Mouse (Mus musculus): ENCODE results near the gene Anapc4. TPM values are rescaled to one million over a fixed set of nuclear protein-coding genes. Genes with fewer than 3 reads are reported as not detected.

Gene Anapc4
- polyA plus RNA-seq, 1 experiment from 2014 or later = 57.6 TPM

DNA sequence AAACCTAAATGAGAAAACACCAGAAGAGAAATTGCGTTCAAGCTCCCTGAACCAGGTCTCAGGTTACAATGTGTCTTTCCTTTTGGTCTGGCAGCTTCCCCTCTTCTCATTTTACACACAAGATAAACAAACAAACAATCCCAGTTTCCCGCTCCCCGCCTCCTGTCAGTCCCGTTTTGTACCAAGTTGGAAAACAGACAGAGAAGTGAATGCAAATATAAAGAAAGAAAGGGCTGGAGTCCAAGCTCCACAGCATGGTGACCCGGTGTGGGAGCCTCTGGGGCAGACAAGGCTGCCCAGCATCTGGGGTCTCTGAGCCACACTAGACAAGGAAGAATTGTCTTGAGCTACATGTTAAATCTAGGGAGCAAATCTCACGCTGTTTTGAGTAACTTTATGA, 70.9 kb downstream of the Anapc4 start:
- no peak overlapping the region for H3K4me3 ChIP-seq
- no peaks in the 10 kb centered on the region for H3K4me1 ChIP-seq (replicated peaks)
- no peaks in the 10 kb centered on the region for H3K36me3 ChIP-seq
- H3K27me3 ChIP-seq = no peaks in the 10 kb centered on the region
- no peaks in the 10 kb centered on the region for H3K9me3 ChIP-seq (replicated peaks)
- no peak overlapping the region for H3K27ac ChIP-seq
- whole genome bisulfite sequencing = 37% methylated on average over 6 of the region's 6 CpGs
- no peak for ATAC-seq (replicated peaks; ENCODE audit: insufficient number of reproducible peaks, insufficient read depth, low FRiP score, low read depth)
- no peak overlapping the region for H3K4me2 ChIP-seq
- H3K9ac ChIP-seq = no peak overlapping the region

- Histone ChIP-seq H3K27me3 (no peaks in the 10 kb centered on the region), H3K4me3 (no peak overlapping the region), H3K9me3 (replicated peaks) (no peaks in the 10 kb centered on the region), H3K36me3 (no peaks in the 10 kb centered on the region), H3K4me2 (no peak overlapping the region), H3K9ac (no peak overlapping the region), H3K27ac (no peak overlapping the region), H3K4me1 (replicated peaks) (no peaks in the 10 kb centered on the region)
- ATAC-seq (replicated peaks; ENCODE audit: insufficient number of reproducible peaks, insufficient read depth, low FRiP score, low read depth) = no peak
- WGBS = 75% methylated on average over 3 of the region's 3 CpGs
These were observed 74.4 kb downstream of the Anapc4 start for GRCm38 (mm10) chr5:52908246-52908645.

DNA sequence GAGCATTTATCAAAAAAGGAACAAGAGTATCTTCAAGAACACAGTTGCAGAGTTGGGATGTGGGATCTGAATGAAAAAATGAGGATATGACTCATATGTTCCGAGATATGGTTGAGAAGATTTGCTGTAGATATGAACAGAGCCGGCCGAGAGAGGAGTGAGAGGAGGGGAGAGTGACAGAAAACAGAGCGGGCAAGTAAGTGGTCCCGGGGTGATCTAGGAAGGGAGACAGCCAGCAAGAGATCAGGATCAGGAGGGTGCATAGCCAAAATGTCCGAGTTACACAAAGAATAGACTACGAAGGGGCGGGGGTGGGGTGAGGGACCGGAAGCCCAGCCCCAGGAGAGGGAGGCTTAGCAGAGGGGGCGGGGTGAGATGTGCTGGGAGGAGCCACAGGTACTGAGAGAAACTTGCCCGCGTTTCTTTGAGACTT, 76.4 kb downstream of the Anapc4 start:
- Histone ChIP-seq H3K27ac (no peak overlapping the region), H3K4me3 (peak overlapping the region; percentile 37), H3K9ac (0 out of 2 replicates have a peak overlapping the region, but pooled peaks have one; percentile 1), H3K4me1 (replicated peaks) (no peaks in the 10 kb centered on the region), H3K4me2 (peak overlapping the region; percentile 61), H3K27me3 (no peaks in the 10 kb centered on the region), H3K36me3 (no peaks in the 10 kb centered on the region), H3K9me3 (replicated peaks) (no peaks in the 10 kb centered on the region)
- WGBS = 12% methylated on average over 12 of the region's 12 CpGs
- 0 out of 2 replicates have a peak, but pooled peaks have one; percentile 50 for ATAC-seq (replicated peaks; ENCODE audit: insufficient number of reproducible peaks, insufficient read depth, low FRiP score, low read depth)

DNA sequence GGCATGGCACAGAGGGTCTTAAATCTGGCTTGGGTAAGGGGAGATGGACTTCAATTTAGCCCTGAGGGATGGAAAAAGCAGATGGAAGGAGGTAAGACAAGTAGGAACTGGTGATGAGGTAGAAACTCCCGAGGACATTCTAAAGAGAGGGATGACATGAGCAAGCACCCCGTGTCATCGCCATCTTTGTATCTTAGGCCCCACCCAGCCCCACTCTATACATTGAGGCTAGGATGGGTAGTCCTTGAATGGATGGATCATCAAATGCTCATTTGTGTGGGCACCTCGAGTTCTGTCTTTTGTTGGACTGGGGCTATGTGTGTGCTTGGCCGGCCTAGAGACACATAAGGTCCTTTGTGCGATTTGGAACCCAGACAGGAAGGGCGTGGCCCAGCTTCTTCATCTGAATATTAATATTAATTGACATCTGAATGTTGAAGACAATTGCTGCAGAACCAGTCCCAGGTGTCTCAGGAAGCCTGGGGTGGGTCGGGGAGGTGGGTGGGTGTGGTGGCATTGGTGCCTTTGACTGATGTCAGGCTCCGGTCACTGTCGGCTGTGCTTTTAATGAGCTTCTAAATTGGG, 77.6 kb downstream of the Anapc4 start:
- Histone ChIP-seq H3K4me1 (replicated peaks) (no peaks in the 10 kb centered on the region), H3K4me3 (no peak overlapping the region), H3K27me3 (no peaks in the 10 kb centered on the region), H3K36me3 (no peaks in the 10 kb centered on the region), H3K9me3 (replicated peaks) (no peaks in the 10 kb centered on the region), H3K9ac (no peak overlapping the region), H3K27ac (no peak overlapping the region), H3K4me2 (no peak overlapping the region)
- 90% methylated on average over 10 of the region's 10 CpGs for WGBS
- ATAC-seq (replicated peaks; ENCODE audit: insufficient number of reproducible peaks, insufficient read depth, low FRiP score, low read depth) = no peak

- ATAC-seq (replicated peaks; ENCODE audit: insufficient number of reproducible peaks, insufficient read depth, low FRiP score, low read depth) = no peak
- no peak overlapping the region for H3K4me3 ChIP-seq
- WGBS = 70% methylated on average over 7 of the region's 7 CpGs
These were observed 79.9 kb downstream of the Anapc4 start for GRCm38 (mm10) chr5:52913711-52914110.

GRCm38 (mm10) chr5:52916186-52916585, 82.4 kb downstream of the Anapc4 start:
- WGBS = 70% methylated on average over 6 of the region's 6 CpGs

More at GRCm38 (mm10) chr5:52913711-52914110, 79.9 kb downstream of the Anapc4 start:
- H3K36me3 ChIP-seq = no peaks in the 10 kb centered on the region
- no peaks in the 10 kb centered on the region for H3K4me1 ChIP-seq (replicated peaks)
- no peak overlapping the region for H3K4me2 ChIP-seq
- no peak overlapping the region for H3K27ac ChIP-seq
- no peak overlapping the region for H3K9ac ChIP-seq
- no peaks in the 10 kb centered on the region for H3K9me3 ChIP-seq (replicated peaks)
- no peaks in the 10 kb centered on the region for H3K27me3 ChIP-seq

More at GRCm38 (mm10) chr5:52916186-52916585, 82.4 kb downstream of the Anapc4 start:
- Histone ChIP-seq H3K9me3 (replicated peaks) (no peaks in the 10 kb centered on the region), H3K4me1 (replicated peaks) (no peaks in the 10 kb centered on the region), H3K27me3 (no peaks in the 10 kb centered on the region), H3K9ac (no peak overlapping the region), H3K4me2 (no peak overlapping the region), H3K4me3 (no peak overlapping the region), H3K27ac (no peak overlapping the region), H3K36me3 (no peaks in the 10 kb centered on the region)
- ATAC-seq (replicated peaks; ENCODE audit: insufficient number of reproducible peaks, insufficient read depth, low FRiP score, low read depth) = no peak

Other genes with a start within 250 kb of the Anapc4 start
- 5.1 and 6.6 TPM in 2 replicates for gene Sepsecs, start 164.3 kb upstream of the Anapc4 start, polyA plus RNA-seq (2015; fragmentation: Nextera tagmentation; extraction: Ambion mirVana)
- 6.3 and 8.7 TPM in 2 replicates for gene Pi4k2b, start 92.4 kb upstream of the Anapc4 start, polyA plus RNA-seq (2015; fragmentation: Nextera tagmentation; extraction: Ambion mirVana)
- 10.2 and 11.0 TPM in 2 replicates for gene Zcchc4, start 58.6 kb upstream of the Anapc4 start, polyA plus RNA-seq (2015; fragmentation: Nextera tagmentation; extraction: Ambion mirVana)
- 0.29 and 0.89 TPM in 2 replicates for gene Slc34a2, start 204.1 kb downstream of the Anapc4 start, polyA plus RNA-seq (2015; fragmentation: Nextera tagmentation; extraction: Ambion mirVana)

Data from heart, embryonic 15.5 days (tissue).